Mouse (Mus musculus): Measurements from ENCODE around the gene Zfp827.

The Zfp827 gene

GRCm38 (mm10) chr8:79155556-79156161 is 127.4 kb downstream of the Zfp827 start:
- no peak for DNase-seq (ENCODE audit: extremely low read depth, low read depth)

DNA sequence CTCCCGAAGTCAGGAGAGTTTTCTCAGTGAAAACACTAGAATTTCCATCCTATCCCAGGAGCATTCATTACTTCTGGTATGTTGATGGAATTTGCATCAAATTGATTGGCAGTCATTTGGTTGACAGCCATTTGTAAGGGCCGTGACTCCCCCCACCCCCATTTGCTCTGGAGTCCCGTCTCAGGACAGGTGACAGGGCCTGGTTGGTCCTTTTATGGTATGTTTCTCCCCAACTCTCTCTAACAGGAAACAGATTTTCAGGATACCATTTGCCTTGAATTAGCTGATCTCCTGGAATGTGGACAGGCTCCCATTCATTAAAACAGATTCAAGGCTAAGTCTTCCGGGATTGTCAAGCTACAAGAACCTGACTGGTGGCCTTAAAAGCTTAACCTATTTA is 129.1 kb downstream of the Zfp827 start:
- DNase-seq (ENCODE audit: extremely low read depth, low read depth) = no peak

GRCm38 (mm10) chr8:79158357-79158756 is 130.1 kb downstream of the Zfp827 start:
- DNase-seq (ENCODE audit: extremely low read depth, low read depth) = no peak

DNA sequence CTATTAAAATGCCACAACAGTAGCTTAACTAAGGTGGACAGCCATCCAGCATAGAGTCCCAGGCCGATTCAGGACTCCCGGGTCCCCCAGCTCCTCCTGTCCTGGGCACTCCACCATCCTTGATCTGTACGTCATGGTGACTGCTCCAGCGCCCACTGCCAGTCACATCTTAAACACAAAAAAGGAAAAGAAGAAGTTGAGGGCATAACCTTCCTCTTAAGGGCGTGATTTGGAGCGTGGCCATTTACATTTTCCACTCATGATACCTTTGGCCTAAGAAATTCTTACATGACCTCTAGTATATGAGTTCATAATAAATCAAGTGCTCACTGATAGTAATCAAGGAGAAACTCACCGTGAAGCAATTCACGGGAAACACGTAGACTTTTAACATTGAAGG is 131.2 kb downstream of the Zfp827 start:
- no peak for DNase-seq (ENCODE audit: extremely low read depth, low read depth)

DNA sequence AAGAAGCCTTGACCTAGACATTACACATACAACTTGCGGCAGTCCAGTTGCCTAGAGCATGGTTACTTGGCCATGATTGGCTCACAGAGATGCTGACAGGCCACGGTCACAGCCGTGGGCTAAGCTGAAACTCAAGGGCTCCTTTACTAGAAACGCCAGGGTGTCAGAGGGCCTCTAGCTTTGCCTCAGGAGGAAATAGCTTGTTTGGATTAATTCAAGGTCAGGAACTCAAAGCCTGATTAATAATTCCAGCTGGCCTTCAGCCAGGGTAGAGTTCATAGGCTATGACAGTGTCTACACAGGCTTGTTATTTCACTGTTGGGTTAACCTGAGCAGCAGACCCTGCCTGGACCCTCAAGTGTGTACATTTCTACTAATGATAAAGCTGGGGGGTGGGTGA is 132.1 kb downstream of the Zfp827 start:
- no peak for DNase-seq (ENCODE audit: extremely low read depth, low read depth)

DNA sequence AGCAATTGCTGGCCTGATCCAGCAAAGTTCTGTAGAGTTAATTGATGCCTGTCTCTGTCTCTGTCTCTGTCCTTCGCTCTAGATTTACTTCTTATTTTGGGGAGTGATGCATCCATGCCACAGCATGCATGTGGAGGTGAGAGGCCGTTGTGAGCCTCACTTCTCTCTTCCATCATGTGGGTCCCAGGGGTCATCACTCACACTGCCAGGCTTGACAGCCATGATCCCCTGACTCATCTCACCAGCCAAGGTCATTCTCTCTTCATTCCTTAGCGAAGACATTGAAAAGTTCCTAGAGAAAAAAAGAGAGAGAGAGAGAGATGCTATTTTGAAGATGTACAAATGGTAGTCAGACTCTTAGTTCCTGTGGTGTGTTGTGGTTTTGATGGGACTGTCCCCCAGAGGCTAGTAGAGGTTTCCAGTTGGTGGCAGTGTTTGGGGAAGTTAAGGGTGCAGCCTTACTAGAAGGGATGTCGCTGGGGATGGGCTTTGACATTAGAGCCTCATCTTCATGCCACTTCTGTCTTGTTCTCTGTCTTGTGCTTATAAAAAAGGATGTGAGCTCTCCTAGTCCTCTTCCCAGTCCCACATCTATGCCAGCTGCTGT is 133.0 kb downstream of the Zfp827 start:
- DNase-seq (ENCODE audit: extremely low read depth, low read depth) = no peak

- no peak for DNase-seq (ENCODE audit: extremely low read depth, low read depth)
Observed at GRCm38 (mm10) chr8:79162533-79163308, 134.5 kb downstream of the Zfp827 start.

- DNase-seq (ENCODE audit: extremely low read depth, low read depth) = no peak
Observed at GRCm38 (mm10) chr8:79164336-79164735, 136.1 kb downstream of the Zfp827 start.

- no peak for DNase-seq (ENCODE audit: extremely low read depth, low read depth)
Observed at GRCm38 (mm10) chr8:79165276-79165675, 137.0 kb downstream of the Zfp827 start.

DNA sequence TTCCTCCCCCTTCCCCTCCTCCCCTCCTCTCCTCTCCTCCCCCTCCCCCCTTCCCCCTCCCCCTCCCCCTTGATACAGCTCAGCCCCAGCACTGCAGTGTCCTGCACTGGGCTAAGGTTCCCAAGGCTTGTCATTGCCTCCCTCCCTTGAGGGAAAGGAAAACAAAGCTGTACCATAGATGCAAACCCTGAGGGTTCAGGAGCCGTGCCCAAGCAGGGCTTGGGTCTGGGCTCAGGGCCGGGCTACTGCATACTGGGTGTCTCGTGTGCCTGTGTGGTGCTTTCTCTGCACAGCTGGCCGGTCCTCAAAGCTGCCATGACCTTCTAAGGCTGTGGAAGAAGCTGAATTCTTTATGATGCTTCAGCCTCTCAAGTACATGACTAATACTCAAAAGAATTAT is 145.4 kb downstream of the Zfp827 start:
- DNase-seq (ENCODE audit: extremely low read depth, low read depth) = no peak

- no peak for DNase-seq (ENCODE audit: extremely low read depth, low read depth)
Observed at GRCm38 (mm10) chr8:79175991-79176390, 147.8 kb downstream of the Zfp827 start.

DNA sequence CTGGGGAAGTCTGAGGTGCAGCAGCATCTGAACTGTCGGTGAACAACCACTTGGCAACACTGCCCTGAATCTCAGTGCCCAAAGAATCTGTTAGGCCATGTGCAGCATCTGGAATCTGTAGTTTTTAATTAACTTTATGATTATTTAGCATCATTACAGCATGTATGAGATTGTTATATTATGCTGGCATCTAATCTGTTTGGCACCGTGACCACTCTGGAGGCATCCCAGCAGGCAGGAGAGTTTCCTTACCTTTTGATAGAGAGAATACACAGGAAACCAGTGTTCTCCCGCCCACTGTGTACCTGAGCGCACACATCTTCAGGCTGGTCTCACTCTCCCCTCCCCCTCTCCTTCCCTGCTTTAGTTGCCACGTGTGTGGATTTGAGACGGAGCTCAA is 151.4 kb downstream of the Zfp827 start:
- DNase-seq (ENCODE audit: extremely low read depth, low read depth) = no peak

DNA sequence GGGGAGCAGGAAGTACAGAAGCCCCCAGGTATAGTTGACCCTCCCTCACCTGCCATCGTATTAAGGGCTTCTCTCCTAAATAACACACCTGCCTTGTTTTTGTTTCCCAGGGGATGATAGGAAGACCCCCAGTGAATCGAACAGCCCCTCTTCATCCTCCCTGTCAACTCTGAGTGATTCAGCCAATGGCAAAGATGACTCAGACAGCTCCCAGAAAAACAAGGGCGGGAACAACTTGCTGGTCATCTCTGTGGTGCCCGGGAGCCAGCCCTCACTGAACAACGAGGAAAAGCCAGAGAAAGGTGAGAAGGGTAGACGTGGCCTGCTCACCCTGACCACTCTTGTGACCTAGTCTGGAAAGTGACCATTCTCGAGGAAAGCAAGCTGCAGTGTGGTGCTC is 157.3 kb downstream of the Zfp827 start:
- no peak for DNase-seq (ENCODE audit: extremely low read depth, low read depth)

DNA sequence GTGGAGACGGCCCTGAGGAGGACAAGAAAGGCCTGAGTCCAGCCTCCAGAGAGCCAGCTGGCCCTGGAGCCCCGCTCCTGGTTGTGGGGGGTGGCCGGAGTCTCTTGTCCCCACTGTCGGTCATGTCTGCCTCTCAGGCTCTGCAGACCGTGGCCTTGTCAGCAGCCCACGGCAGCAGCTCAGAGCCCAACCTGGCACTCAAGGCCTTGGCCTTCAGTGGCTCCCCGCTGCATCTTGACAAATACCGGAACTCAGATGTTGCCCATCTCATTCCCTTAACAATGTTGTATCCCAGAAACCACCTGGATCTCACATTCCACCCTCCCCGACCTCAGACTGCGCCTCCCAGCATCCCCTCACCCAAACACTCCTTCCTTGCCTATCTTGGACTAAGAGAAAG is 161.8 kb downstream of the Zfp827 start:
- no peak for DNase-seq (ENCODE audit: extremely low read depth, low read depth)

DNA sequence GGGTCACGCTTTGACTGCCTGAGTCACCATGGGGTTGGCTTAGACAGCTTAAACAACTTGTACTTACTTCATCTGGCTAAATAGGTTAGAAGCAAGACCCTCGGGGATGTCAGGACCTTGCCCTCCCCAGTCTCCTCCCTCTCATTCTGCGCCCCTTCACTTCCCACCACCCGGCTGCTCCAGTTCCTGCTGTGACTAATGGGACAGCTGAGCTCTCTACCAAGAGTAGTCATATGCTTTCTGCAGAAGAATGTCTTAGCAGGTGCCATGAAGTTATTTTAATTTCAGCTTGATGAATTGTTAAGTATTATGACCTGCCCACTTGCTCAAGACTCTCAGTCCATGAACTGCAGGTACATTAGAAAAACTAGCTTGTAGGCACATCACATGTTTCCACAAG is 168.2 kb downstream of the Zfp827 start:
- DNase-seq (ENCODE audit: extremely low read depth, low read depth) = no peak

GRCm38 (mm10) chr8:79198675-79199074 is 170.4 kb downstream of the Zfp827 start:
- no peak for DNase-seq (ENCODE audit: extremely low read depth, low read depth)

DNA sequence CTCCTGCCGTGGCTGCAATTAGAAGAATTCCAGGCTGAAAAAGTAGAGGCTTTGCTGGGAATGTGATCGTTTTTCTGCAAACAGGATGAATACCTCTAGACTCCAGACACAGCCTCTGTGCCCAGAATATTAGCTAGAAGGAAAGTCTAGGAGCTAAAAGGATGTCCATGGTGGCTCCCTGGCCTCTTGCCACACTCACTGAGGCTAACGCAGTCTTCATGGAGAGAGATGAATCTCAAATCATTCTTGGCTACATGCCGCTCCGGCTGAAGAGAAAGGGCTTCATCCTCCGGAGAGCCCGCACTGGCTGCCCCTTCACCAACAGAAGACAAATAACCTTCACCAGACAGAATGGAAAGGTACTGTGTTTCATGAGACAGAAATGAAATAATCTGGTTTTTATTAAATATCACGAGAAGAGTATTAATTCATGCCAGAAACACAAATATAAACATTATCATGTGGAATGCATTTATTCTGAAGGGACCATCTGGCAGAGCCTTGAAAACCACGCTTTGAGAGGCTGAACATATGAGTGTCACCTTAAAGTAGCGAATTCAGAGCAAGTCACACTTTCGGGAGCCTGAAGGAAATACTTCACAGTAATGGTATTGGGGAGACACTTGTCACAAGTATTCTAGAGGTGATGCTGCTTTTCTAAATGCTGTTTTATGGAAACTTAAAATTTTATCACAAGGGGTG is 173.4 kb downstream of the Zfp827 start:
- no peak for DNase-seq (ENCODE audit: extremely low read depth, low read depth)

DNA sequence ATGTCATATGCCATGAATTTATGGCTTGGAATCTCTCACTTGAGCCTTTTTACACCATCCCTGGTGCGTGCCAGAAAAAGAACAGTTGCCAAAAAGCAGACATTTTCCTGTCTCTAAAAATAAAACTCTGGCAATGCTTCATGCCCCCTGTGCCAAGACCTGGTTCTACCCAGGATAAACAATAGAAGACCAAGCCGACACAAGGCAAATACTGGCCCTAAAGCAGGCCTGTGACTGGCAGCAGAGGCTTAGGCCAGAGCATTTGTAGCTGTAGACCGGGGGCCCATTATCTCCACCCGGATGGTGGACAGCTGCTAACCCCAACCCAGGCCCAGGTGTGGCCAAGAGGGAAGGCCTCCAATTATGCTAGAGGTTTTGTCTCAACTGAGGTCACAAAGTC is 178.7 kb downstream of the Zfp827 start:
- DNase-seq (ENCODE audit: extremely low read depth, low read depth) = no peak

GRCm38 (mm10) chr8:79208181-79208580 is 179.9 kb downstream of the Zfp827 start:
- no peak for DNase-seq (ENCODE audit: extremely low read depth, low read depth)

- DNase-seq (ENCODE audit: extremely low read depth, low read depth) = no peak
Observed at GRCm38 (mm10) chr8:79208691-79209640, 180.7 kb downstream of the Zfp827 start.
